Mouse (Mus musculus) layer of hippocampus, adult 9-11 months (tissue): ENCODE data around the gene Mitf.

Experiments
- DNase-seq: peaks from one replicate; pipeline ENCODE4 v3.0.0; 2022

The Mitf gene

GRCm38 (mm10) chr6:97826642-97827275, 19.9 kb downstream of the Mitf start:
- no peak for DNase-seq

GRCm38 (mm10) chr6:97828021-97828420, 21.2 kb downstream of the Mitf start:
- no peak for DNase-seq

GRCm38 (mm10) chr6:97828822-97829719, 22.2 kb downstream of the Mitf start:
- DNase-seq = no peak

- no peak for DNase-seq
Observed at GRCm38 (mm10) chr6:97832501-97832900, 25.6 kb downstream of the Mitf start.

GRCm38 (mm10) chr6:97836176-97836575, 29.3 kb downstream of the Mitf start:
- no peak for DNase-seq

GRCm38 (mm10) chr6:97837711-97838110, 30.9 kb downstream of the Mitf start:
- DNase-seq = no peak

- no peak for DNase-seq
Observed at GRCm38 (mm10) chr6:97839568-97839967, 32.7 kb downstream of the Mitf start.

GRCm38 (mm10) chr6:97844112-97844511, 37.3 kb downstream of the Mitf start:
- DNase-seq = no peak

- DNase-seq = peak; percentile 40
Observed at GRCm38 (mm10) chr6:97848191-97848857, 41.5 kb downstream of the Mitf start.

- no peak for DNase-seq
Observed at GRCm38 (mm10) chr6:97854236-97854635, 47.4 kb downstream of the Mitf start.

GRCm38 (mm10) chr6:97855420-97856170, 48.7 kb downstream of the Mitf start:
- DNase-seq = peak; percentile 80

- DNase-seq = no peak
Observed at GRCm38 (mm10) chr6:97856502-97856901, 49.6 kb downstream of the Mitf start.

GRCm38 (mm10) chr6:97857690-97858089, 50.8 kb downstream of the Mitf start:
- peak; percentile 47 for DNase-seq

GRCm38 (mm10) chr6:97866575-97866974, 59.7 kb downstream of the Mitf start:
- no peak for DNase-seq

GRCm38 (mm10) chr6:97868005-97868404, 61.2 kb downstream of the Mitf start:
- no peak for DNase-seq

GRCm38 (mm10) chr6:97869953-97870352, 63.1 kb downstream of the Mitf start:
- DNase-seq = no peak

- no peak for DNase-seq
Observed at GRCm38 (mm10) chr6:97871296-97872030, 64.6 kb downstream of the Mitf start.

GRCm38 (mm10) chr6:97873102-97873501, 66.2 kb downstream of the Mitf start:
- no peak for DNase-seq

GRCm38 (mm10) chr6:97876990-97877389, 70.1 kb downstream of the Mitf start:
- DNase-seq = no peak

GRCm38 (mm10) chr6:97877492-97877891, 70.6 kb downstream of the Mitf start:
- DNase-seq = no peak

- DNase-seq = no peak
Observed at GRCm38 (mm10) chr6:97880363-97880762, 73.5 kb downstream of the Mitf start.

- no peak for DNase-seq
Observed at GRCm38 (mm10) chr6:97881935-97882334, 75.1 kb downstream of the Mitf start.
